7 mouse cellular contexts compared by ENCODE assay signal in the genomic region with DNA sequence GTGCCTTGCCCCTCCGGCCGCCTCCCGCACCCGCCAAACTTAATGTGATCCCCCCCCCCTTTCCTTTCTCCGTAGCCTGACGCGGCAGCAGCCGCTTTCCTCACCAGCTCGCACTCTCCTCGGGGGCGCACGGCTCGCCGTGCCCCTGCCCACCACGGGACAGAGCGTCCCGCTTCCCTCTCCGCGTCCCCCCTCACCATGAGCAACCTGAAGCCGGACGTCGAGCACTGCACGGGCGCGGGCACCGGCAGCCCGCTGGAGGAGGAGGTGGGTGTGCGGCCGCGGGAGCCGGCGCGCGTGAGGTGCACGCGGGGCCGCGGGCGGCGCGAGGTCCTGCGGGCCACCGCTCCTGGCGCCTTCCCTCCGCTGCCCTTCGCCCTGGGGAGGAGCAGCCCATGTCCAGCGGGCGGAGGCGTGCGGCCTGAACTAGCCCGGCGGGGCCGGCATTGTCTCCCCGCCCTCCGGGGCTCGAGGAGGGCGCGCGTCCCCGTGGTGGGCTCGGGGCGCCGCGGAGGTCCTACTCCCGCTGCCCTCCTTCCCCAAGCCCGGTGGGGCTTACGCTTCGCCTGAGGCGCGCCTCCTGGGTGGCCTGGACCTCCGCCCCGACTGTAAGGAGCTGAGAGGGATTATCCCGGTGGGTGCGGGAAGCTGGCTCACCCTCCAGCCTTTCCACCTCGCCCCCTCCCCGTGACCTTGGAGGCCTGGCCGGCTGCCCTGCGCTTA. TPM values are rescaled to one million over a fixed set of nuclear protein-coding genes. Genes with fewer than 3 reads are reported as not detected.
DNase-seq lines count a peak whose midpoint lies in the region; ATAC-seq and TF ChIP-seq lines count a peak whose summit lies in the region.

No protein-coding gene starts in this region.

- peak; percentile 27 for DNase-seq in embryonic facial prominence, embryonic 14.5 days (ENCODE audit: low spot score)
- DNase-seq in heart, postnatal 36 days = peak; percentile 40 to 73
- peak; percentile 70 for DNase-seq in limb, embryonic 11.5 days (ENCODE audit: low spot score)
- DNase-seq in c-Kit-positive CD71-positive TER-119-positive erythroid progenitor cells, embryonic 14.5 days (ENCODE audit: low spot score) = no peak

- peak; percentile 36 for ATAC-seq in CD4-positive, CD25-positive, alpha-beta regulatory T cell, adult 4 months
- ATAC-seq in embryonic facial prominence, embryonic 14.5 days (ENCODE audit: low read depth) = peak; percentile 77
- ATAC-seq in limb, embryonic 11.5 days (ENCODE audit: insufficient number of reproducible peaks, low FRiP score, low TSS enrichment, low read depth) = peak; percentile 70
- ATAC-seq in midbrain, embryonic 13.5 days = peak; percentile 80

- peaks cover 5% of the 10 kb centered on the region; the same call in 1 of the 2 replicates for H3K4me1 ChIP-seq in embryonic facial prominence, embryonic 14.5 days (ENCODE audit: control insufficient read depth, insufficient read depth, low read length)
- H3K4me1 ChIP-seq in limb, embryonic 11.5 days (ENCODE audit: control insufficient read depth, insufficient read depth, low read length) = peaks cover 16% of the 10 kb centered on the region; the same call in 1 of the 2 replicates
- H3K4me1 ChIP-seq in midbrain, embryonic 13.5 days (replicated peaks) = peaks cover 25% of the 10 kb centered on the region

- no peaks in the 10 kb centered on the region for H3K27me3 ChIP-seq in C2C12 (ENCODE audit: control insufficient read depth, insufficient read depth, insufficient read length)
- peaks cover 39% of the 10 kb centered on the region for H3K27me3 ChIP-seq in embryonic facial prominence, embryonic 14.5 days (replicated peaks; ENCODE audit: control insufficient read depth, insufficient read depth, low read length)
- peaks cover 7% of the 10 kb centered on the region; the same call in 1 of the 2 replicates for H3K27me3 ChIP-seq in limb, embryonic 11.5 days (ENCODE audit: control insufficient read depth, insufficient read depth, low read length)
- H3K27me3 ChIP-seq in midbrain, embryonic 13.5 days = peaks cover 69% of the 10 kb centered on the region

- H3K4me2 ChIP-seq in embryonic facial prominence, embryonic 14.5 days (ENCODE audit: low read depth, low read length) = peak overlapping the region; percentile 99
- peak overlapping the region; percentile 96 for H3K4me2 ChIP-seq in limb, embryonic 11.5 days (ENCODE audit: low read depth, severe bottlenecking)
- peak overlapping the region; percentile 98 for H3K4me2 ChIP-seq in midbrain, embryonic 13.5 days (replicated peaks)

- no peaks in the 10 kb centered on the region for H3K9me3 ChIP-seq in embryonic facial prominence, embryonic 14.5 days (ENCODE audit: control insufficient read depth, low read length)
- H3K9me3 ChIP-seq in limb, embryonic 11.5 days (ENCODE audit: control insufficient read depth, low read length) = no peaks in the 10 kb centered on the region
- no peaks in the 10 kb centered on the region for H3K9me3 ChIP-seq in midbrain, embryonic 13.5 days

- peak overlapping the region; percentile 74 for H3K9ac ChIP-seq in embryonic facial prominence, embryonic 14.5 days (ENCODE audit: low read depth, low read length)
- peak overlapping the region; percentile 83 for H3K9ac ChIP-seq in limb, embryonic 11.5 days (ENCODE audit: low read length)
- H3K9ac ChIP-seq in midbrain, embryonic 13.5 days (replicated peaks) = peak overlapping the region; percentile 69

- peak overlapping the region; percentile 53 for H3K4me3 ChIP-seq in C2C12 (ENCODE audit: insufficient read depth, poor library complexity, severe bottlenecking)
- H3K4me3 ChIP-seq in embryonic facial prominence, embryonic 14.5 days (ENCODE audit: low read depth, low read length) = peak overlapping the region; percentile 82
- H3K4me3 ChIP-seq in limb, embryonic 11.5 days (ENCODE audit: low read depth, low read length) = peak overlapping the region; percentile 70
- peak overlapping the region; percentile 61 for H3K4me3 ChIP-seq in midbrain, embryonic 13.5 days (replicated peaks)

- WGBS in embryonic facial prominence, embryonic 14.5 days = 2% methylated on average over 22 of the region's 78 CpGs
- under 1% methylated on average over 58 of the region's 78 CpGs for WGBS in limb, embryonic 11.5 days
- under 1% methylated on average over 64 of the region's 78 CpGs for WGBS in midbrain, embryonic 13.5 days

- intact Hi-C loops in heart, postnatal 36 days (cut with DNase I) = loop anchor here (2.0 kb wide), 2 partner anchors 14 to 26 kb away; no protein-coding TSS in a partner anchor

- peaks cover 53% of the 10 kb centered on the region for H3K79me2 ChIP-seq in C2C12 (ENCODE audit: control insufficient read depth, insufficient read depth)

- H3ac ChIP-seq in C2C12 (ENCODE audit: control insufficient read depth, insufficient read length, low read depth) = peak overlapping the region; percentile 85

- H3K27ac ChIP-seq in embryonic facial prominence, embryonic 14.5 days (replicated peaks; ENCODE audit: low read depth, low read length) = no peak overlapping the region
- H3K27ac ChIP-seq in limb, embryonic 11.5 days (replicated peaks; ENCODE audit: low read depth, low read length) = 0 out of 2 replicates have a peak overlapping the region, but pooled peaks have one; percentile 22
- H3K27ac ChIP-seq in midbrain, embryonic 13.5 days = no peak overlapping the region

- H3K36me3 ChIP-seq in C2C12 (ENCODE audit: control insufficient read depth, insufficient read depth) = peaks cover 3% of the 10 kb centered on the region
- H3K36me3 ChIP-seq in embryonic facial prominence, embryonic 14.5 days (ENCODE audit: control insufficient read depth, insufficient read depth, low read length) = no peaks in the 10 kb centered on the region
- H3K36me3 ChIP-seq in limb, embryonic 11.5 days (ENCODE audit: control insufficient read depth, insufficient read depth, low read length) = no peaks in the 10 kb centered on the region
- no peaks in the 10 kb centered on the region for H3K36me3 ChIP-seq in midbrain, embryonic 13.5 days

- TF ChIP-seq CTCF in C2C12 (IDR thresholded peaks at IDR 0.05; ENCODE audit: control insufficient read depth, insufficient read depth, insufficient read length) = no peak

- peaks cover 47% of the 10 kb centered on the region for H3K79me3 ChIP-seq in C2C12 (ENCODE audit: low read depth)

TF ChIP-seq in C2C12, 6 proteins besides CTCF, POLR2A, EP300 and RAD21:
- TF ChIP-seq MAX (IDR thresholded peaks at IDR 0.05) (no peak), CEBPB (IDR thresholded peaks at IDR 0.05; ENCODE audit: low read depth) (no peak), USF1 (IDR thresholded peaks at IDR 0.05; ENCODE audit: low read depth) (no peak), MYOD1 (IDR thresholded peaks at IDR 0.05; ENCODE audit: control insufficient read depth, insufficient read length, low read depth) (no peak), FOSL1 (IDR thresholded peaks at IDR 0.05; ENCODE audit: insufficient read depth, low read length, poor library complexity, severe bottlenecking) (no peak), MYOG (IDR thresholded peaks at IDR 0.05; ENCODE audit: control insufficient read depth, extremely low read depth, insufficient read length) (no peak)

RNA-seq across cellular contexts. Expression of a gene that starts 1.3 kb away (rescaled TPM):
- 41.3 TPM for polyA plus RNA-seq in C2C12 (2012; fragmentation: generic; extraction: Trizol)
- 1 to 10 TPM in 1 of 2 experiments, under 1 TPM in 1; 0.23 to 3.0 TPM for polyA plus RNA-seq in CD4-positive, CD25-positive, alpha-beta regulatory T cell, adult 4 months (2017; shearing (Covaris generic))
- 13.6 and 13.8 TPM in 2 replicates for polyA plus RNA-seq in embryonic facial prominence, embryonic 14.5 days (2014; fragmentation: Nextera tagmentation; extraction: Ambion mirVana)
- total RNA-seq in heart, postnatal 36 days (2021) = 10 to 100 TPM; 35.7 to 37.9 TPM
- 29.7 and 31.5 TPM in 2 replicates for polyA plus RNA-seq in limb, embryonic 11.5 days (2014; fragmentation: Nextera tagmentation; extraction: Ambion mirVana)
- 4.5 and 4.9 TPM in 2 replicates for polyA plus RNA-seq in midbrain, embryonic 13.5 days (2015; fragmentation: Nextera tagmentation; extraction: Ambion mirVana)

RNA-seq across cellular contexts. Expression of a gene that starts 37.0 kb away (rescaled TPM):
- polyA plus RNA-seq in C2C12 (2012; fragmentation: generic; extraction: Trizol) = 75.7 TPM
- polyA plus RNA-seq in CD4-positive, CD25-positive, alpha-beta regulatory T cell, adult 4 months (2017; shearing (Covaris generic)) = 10 to 100 TPM; 28.1 to 40.3 TPM
- polyA plus RNA-seq in embryonic facial prominence, embryonic 14.5 days (2014; fragmentation: Nextera tagmentation; extraction: Ambion mirVana) = 203 and 214 TPM in 2 replicates
- total RNA-seq in heart, postnatal 36 days (2021) = 100 to 1,000 TPM; 225 to 237 TPM
- 254 and 261 TPM in 2 replicates for polyA plus RNA-seq in limb, embryonic 11.5 days (2014; fragmentation: Nextera tagmentation; extraction: Ambion mirVana)
- 333 and 366 TPM in 2 replicates for polyA plus RNA-seq in midbrain, embryonic 13.5 days (2015; fragmentation: Nextera tagmentation; extraction: Ambion mirVana)

RNA-seq across cellular contexts. Expression of a gene that starts 43.8 kb away (rescaled TPM):
- polyA plus RNA-seq in C2C12 (2012; fragmentation: generic; extraction: Trizol) = 10.8 TPM
- polyA plus RNA-seq in CD4-positive, CD25-positive, alpha-beta regulatory T cell, adult 4 months (2017; shearing (Covaris generic)) = 1 to 10 TPM in 1 of 2 experiments, under 1 TPM in 1; 0.73 to 1.1 TPM
- 5.9 and 7.2 TPM in 2 replicates for polyA plus RNA-seq in embryonic facial prominence, embryonic 14.5 days (2014; fragmentation: Nextera tagmentation; extraction: Ambion mirVana)
- total RNA-seq in heart, postnatal 36 days (2021) = under 1 TPM; 0.30 to 0.61 TPM
- polyA plus RNA-seq in limb, embryonic 11.5 days (2014; fragmentation: Nextera tagmentation; extraction: Ambion mirVana) = 13.3 and 15.0 TPM in 2 replicates
- 8.4 and 9.7 TPM in 2 replicates for polyA plus RNA-seq in midbrain, embryonic 13.5 days (2015; fragmentation: Nextera tagmentation; extraction: Ambion mirVana)

RNA-seq across cellular contexts. Expression of a gene that starts 51.0 kb away (rescaled TPM):
- 23.3 TPM for polyA plus RNA-seq in C2C12 (2012; fragmentation: generic; extraction: Trizol)
- polyA plus RNA-seq in CD4-positive, CD25-positive, alpha-beta regulatory T cell, adult 4 months (2017; shearing (Covaris generic)) = 10 to 100 TPM; 53.6 to 81.0 TPM
- 12.9 and 14.3 TPM in 2 replicates for polyA plus RNA-seq in embryonic facial prominence, embryonic 14.5 days (2014; fragmentation: Nextera tagmentation; extraction: Ambion mirVana)
- total RNA-seq in heart, postnatal 36 days (2021) = 10 to 100 TPM; 13.3 to 15.3 TPM
- polyA plus RNA-seq in limb, embryonic 11.5 days (2014; fragmentation: Nextera tagmentation; extraction: Ambion mirVana) = 12.2 and 12.5 TPM in 2 replicates
- 5.6 and 5.9 TPM in 2 replicates for polyA plus RNA-seq in midbrain, embryonic 13.5 days (2015; fragmentation: Nextera tagmentation; extraction: Ambion mirVana)
